Mouse (Mus musculus) cerebellum, adult 2 months (tissue): Measurements from ENCODE around the gene Ptpn3. TPM values are rescaled to one million over a fixed set of nuclear protein-coding genes. Genes with fewer than 3 reads are reported as not detected.
A peak's percentile ranks its signal among the peaks of the same experiment; 100 is the strongest.

Source experiments
- DNase-seq, 2 experiments: peaks; one replicate each; pipeline ENCODE4 v3.0.0; 2021
- H3K27ac ChIP-seq: fragments of 200-500 bp; 2 replicates; pipeline ENCODE4 v1.5.1; 2012; ENCODE audit warnings: low read length, control low read depth, inconsistent platforms; ENCODE audit not compliant: insufficient read depth
- H3K27me3 ChIP-seq: fragments of 200-500 bp; 2 replicates; pipeline ENCODE4 v1.6.1; 2012; ENCODE audit warnings: inconsistent platforms, mild to moderate bottlenecking, low read length, moderate library complexity; ENCODE audit not compliant: control insufficient read depth, insufficient read depth
- H3K4me1 ChIP-seq: fragments of 200-500 bp; 2 replicates; pipeline ENCODE4 v1.6.1; 2011; ENCODE audit warnings: low read length; ENCODE audit not compliant: control insufficient read depth, insufficient read depth
- H3K4me3 ChIP-seq: fragments of 200-500 bp; replicated peaks from 2 replicates; pipeline ENCODE3; 2011; ENCODE audit warnings: mild to moderate bottlenecking, low read depth, low read length, control low read depth; ENCODE audit not compliant: insufficient read depth
- CTCF ChIP-seq: fragments of 200-500 bp; IDR thresholded peaks from 2 replicates; pipeline ENCODE4 v1.5.1; 2011; ENCODE audit warnings: low read depth, mild to moderate bottlenecking, control low read depth, low read length, moderate library complexity, borderline replicate concordance; ENCODE audit not compliant: insufficient read depth
- POLR2A ChIP-seq: fragments of 200-500 bp; IDR thresholded peaks from 2 replicates; pipeline ENCODE4 v1.6.1; 2011; ENCODE audit warnings: low read length, control low read depth, borderline replicate concordance; ENCODE audit not compliant: insufficient read depth
- WGBS: fragments of 180-500 bp; shearing (Covaris S2); methylation state at CpG from one replicate; pipeline ENCODE4 v1.1.7; 2018; 5-methylcytosine and 5-hydroxymethylcytosine counted together
- polyA plus RNA-seq: library from polyadenylated mRNA; depleted of rRNA; stranded (reverse); fragments of >200 nt; gene quantifications from 2 replicates; pipeline ENCODE4 v1.2.3, GENCODE M21; 2012

Gene Ptpn3
- polyA plus RNA-seq, 1 experiment, result 13.5 TPM

- no peaks in the 10 kb centered on the region for H3K27me3 ChIP-seq
- DNase-seq, result no peak
Observed at GRCm38 (mm10) chr4:57258159-57259035, 43.2 kb downstream of the Ptpn3 start.

GRCm38 (mm10) chr4:57257409-57257808 lies 44.2 kb downstream of the Ptpn3 start:
- H3K27ac ChIP-seq, result no peak overlapping the region
- no peak for DNase-seq
- 81% methylated on average over 8 of the region's 8 CpGs for WGBS

More at GRCm38 (mm10) chr4:57258159-57259035, 43.2 kb downstream of the Ptpn3 start:
- H3K4me1 ChIP-seq, result peaks cover 15% of the 10 kb centered on the region
- TF ChIP-seq CTCF, result no peak
- TF ChIP-seq POLR2A, result no peak
- H3K4me3 ChIP-seq, result no peak overlapping the region
- WGBS, result 74% methylated on average over 14 of the region's 14 CpGs
- no peak overlapping the region for H3K27ac ChIP-seq

GRCm38 (mm10) chr4:57256761-57257160 lies 44.9 kb downstream of the Ptpn3 start:
- H3K4me1 ChIP-seq, result peaks cover 15% of the 10 kb centered on the region
- H3K27ac ChIP-seq, result no peak overlapping the region
- DNase-seq, result peak; percentile 86 to 92
- no peak overlapping the region for H3K4me3 ChIP-seq
- 16% methylated on average over 4 of the region's 4 CpGs for WGBS
- no peaks in the 10 kb centered on the region for H3K27me3 ChIP-seq
- TF ChIP-seq POLR2A, result no peak

More at GRCm38 (mm10) chr4:57257409-57257808, 44.2 kb downstream of the Ptpn3 start:
- Histone ChIP-seq H3K27me3 (no peaks in the 10 kb centered on the region), H3K4me1 (peaks cover 15% of the 10 kb centered on the region), H3K4me3 (no peak overlapping the region)
- TF ChIP-seq CTCF, result no peak
- TF ChIP-seq POLR2A, result no peak

DNA sequence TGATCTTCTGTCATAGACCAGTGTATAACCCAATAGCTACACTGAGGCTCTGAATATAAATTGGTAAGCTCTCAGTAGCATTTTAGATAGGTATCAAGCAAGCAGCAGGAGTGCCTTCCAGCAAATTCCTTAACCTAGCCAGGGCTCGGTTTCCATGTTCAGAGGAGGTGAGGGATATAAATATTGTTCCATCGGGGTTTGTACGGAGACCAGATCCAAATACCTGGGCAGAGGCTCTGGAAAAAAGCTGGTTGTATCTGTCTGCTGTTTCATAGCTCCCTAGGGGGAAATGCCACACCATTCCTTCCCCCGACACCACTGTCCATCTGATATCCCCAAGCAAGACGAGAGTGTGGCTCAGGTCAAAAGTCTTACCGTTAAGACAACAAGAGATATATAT lies 47.2 kb downstream of the Ptpn3 start:
- Histone ChIP-seq H3K4me3 (no peak overlapping the region), H3K4me1 (peaks cover 15% of the 10 kb centered on the region), H3K27ac (no peak overlapping the region), H3K27me3 (no peaks in the 10 kb centered on the region)
- no peak for DNase-seq
- no peak for TF ChIP-seq CTCF
- no peak for TF ChIP-seq POLR2A
- WGBS, result 94% methylated on average over 6 of the region's 6 CpGs

DNA sequence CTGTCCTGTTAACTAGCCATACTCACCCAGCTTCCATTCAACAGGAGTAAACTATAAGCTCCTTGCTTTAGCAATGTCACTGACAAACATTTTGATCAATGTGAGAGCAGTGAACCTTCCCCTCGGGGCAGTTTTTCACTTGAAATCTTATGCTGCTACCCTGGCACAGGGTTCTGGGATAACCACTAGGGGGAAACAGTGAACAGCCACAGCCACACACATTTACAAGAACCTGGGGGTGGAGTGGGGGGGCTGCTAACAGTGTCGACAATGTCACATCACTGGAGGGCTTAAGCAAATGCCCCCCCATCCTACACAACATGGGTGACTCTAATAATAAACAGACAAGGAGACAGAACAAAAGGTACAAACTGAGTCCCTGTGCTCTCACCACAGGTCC lies 51.0 kb downstream of the Ptpn3 start:
- H3K27me3 ChIP-seq, result no peaks in the 10 kb centered on the region
- WGBS, result 16% methylated on average over 2 of the region's 2 CpGs
- no peak overlapping the region for H3K4me3 ChIP-seq
- no peak overlapping the region for H3K27ac ChIP-seq
- DNase-seq, result no peak
- no peaks in the 10 kb centered on the region for H3K4me1 ChIP-seq
- TF ChIP-seq POLR2A, result no peak
- TF ChIP-seq CTCF, result peak; percentile 24; the same call in 1 of the 2 replicates

- Histone ChIP-seq H3K27me3 (no peaks in the 10 kb centered on the region), H3K27ac (no peak overlapping the region), H3K4me1 (no peaks in the 10 kb centered on the region), H3K4me3 (no peak overlapping the region)
- no peak for DNase-seq
- TF ChIP-seq POLR2A (no peak), CTCF (no peak)
- 54% methylated on average over 8 of the region's 8 CpGs for WGBS
Observed at GRCm38 (mm10) chr4:57249108-57249507, 52.5 kb downstream of the Ptpn3 start.

DNA sequence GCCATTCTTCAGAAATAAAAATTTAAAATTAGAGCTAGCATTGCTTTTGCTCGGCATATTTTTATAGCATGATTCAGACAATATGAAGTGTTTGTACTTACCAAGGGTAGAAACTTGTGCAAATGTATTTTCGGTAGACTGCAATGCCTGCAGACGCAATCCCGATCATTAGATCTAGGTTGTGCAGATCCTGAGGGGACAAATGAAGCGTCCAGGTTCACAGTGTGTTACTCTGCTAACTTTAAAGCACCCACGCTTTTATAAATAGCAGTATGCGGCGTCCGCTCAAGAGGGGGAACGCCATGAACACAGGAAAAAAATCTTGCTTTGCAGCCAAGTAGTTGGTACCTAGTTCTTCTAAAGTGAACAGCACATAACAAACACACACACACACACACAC lies 56.8 kb downstream of the Ptpn3 start:
- H3K4me3 ChIP-seq, result no peak overlapping the region
- DNase-seq, result no peak
- WGBS, result 91% methylated on average over 10 of the region's 10 CpGs
- H3K27me3 ChIP-seq, result no peaks in the 10 kb centered on the region
- peaks cover 5% of the 10 kb centered on the region for H3K4me1 ChIP-seq
- TF ChIP-seq CTCF (no peak), POLR2A (no peak)
- H3K27ac ChIP-seq, result no peak overlapping the region

- Histone ChIP-seq H3K4me3 (no peak overlapping the region), H3K27ac (no peak overlapping the region), H3K4me1 (peaks cover 5% of the 10 kb centered on the region), H3K27me3 (no peaks in the 10 kb centered on the region)
- TF ChIP-seq CTCF (no peak), POLR2A (no peak)
- WGBS, result 77% methylated on average over 11 of the region's 11 CpGs
- DNase-seq, result no peak
Observed at GRCm38 (mm10) chr4:57243312-57243711, 58.3 kb downstream of the Ptpn3 start.
